Mouse (Mus musculus): ENCODE data around the gene Hoxd3. TPM values are rescaled to one million over a fixed set of nuclear protein-coding genes. Genes with fewer than 3 reads are reported as not detected.

Hoxd3 gene
- total RNA-seq, 2 experiments from 2014 or later = not detected

- intact Hi-C loops (cut with DNase I) = loop anchor here (5.0 kb wide), 3 partner anchors 247 to 422 kb away; no protein-coding TSS in a partner anchor
- DNase-seq (ENCODE audit: extremely low spot score in 1 of 2, low spot score in 2 of 2) = peak; percentile 33 to 87
Observed at GRCm38 (mm10) chr2:74715504-74716241, 3.9 kb downstream of the Hoxd3 start.

GRCm38 (mm10) chr2:74720384-74720783, 8.7 kb downstream of the Hoxd3 start:
- no peak for DNase-seq (ENCODE audit: extremely low spot score in 1 of 2, low spot score in 2 of 2)
- intact Hi-C loops (cut with DNase I) = no loop called here

- DNase-seq (ENCODE audit: extremely low spot score in 1 of 2, low spot score in 2 of 2) = no peak
- intact Hi-C loops (cut with DNase I) = no loop called here
Observed at GRCm38 (mm10) chr2:74720955-74721491, 9.3 kb downstream of the Hoxd3 start.

- intact Hi-C loops (cut with DNase I) = no loop called here
- DNase-seq (ENCODE audit: extremely low spot score in 1 of 2, low spot score in 2 of 2) = no peak
Observed at GRCm38 (mm10) chr2:74721882-74722281, 10.2 kb downstream of the Hoxd3 start.

- no peak for DNase-seq (ENCODE audit: extremely low spot score in 1 of 2, low spot score in 2 of 2)
- intact Hi-C loops (cut with DNase I) = no loop called here
Observed at GRCm38 (mm10) chr2:74722949-74723348, 11.2 kb downstream of the Hoxd3 start.

GRCm38 (mm10) chr2:74724244-74725015, 12.7 kb downstream of the Hoxd3 start:
- intact Hi-C loops (cut with DNase I) = no loop called here
- DNase-seq (ENCODE audit: extremely low spot score in 1 of 2, low spot score in 2 of 2) = no peak

GRCm38 (mm10) chr2:74725171-74725570, 13.4 kb downstream of the Hoxd3 start:
- no peak for DNase-seq (ENCODE audit: extremely low spot score in 1 of 2, low spot score in 2 of 2)
- intact Hi-C loops (cut with DNase I) = no loop called here

GRCm38 (mm10) chr2:74726551-74726950, 14.8 kb downstream of the Hoxd3 start, which contains the start of gene Gm28230:
TSS of gene Gm28230 (plus strand) at chr2:74726728.
- intact Hi-C loops (cut with DNase I) = no loop called here
- DNase-seq (ENCODE audit: extremely low spot score in 1 of 2, low spot score in 2 of 2) = no peak

GRCm38 (mm10) chr2:74726973-74727639, 15.4 kb downstream of the Hoxd3 start:
- no peak for DNase-seq (ENCODE audit: extremely low spot score in 1 of 2, low spot score in 2 of 2)
- intact Hi-C loops (cut with DNase I) = no loop called here

- DNase-seq (ENCODE audit: extremely low spot score in 1 of 2, low spot score in 2 of 2) = no peak
- intact Hi-C loops (cut with DNase I) = no loop called here
Observed at GRCm38 (mm10) chr2:74727640-74728302, 16.0 kb downstream of the Hoxd3 start.

- no peak for DNase-seq (ENCODE audit: extremely low spot score in 1 of 2, low spot score in 2 of 2)
- intact Hi-C loops (cut with DNase I) = no loop called here
Observed at GRCm38 (mm10) chr2:74728303-74728680, 16.6 kb downstream of the Hoxd3 start.

GRCm38 (mm10) chr2:74730331-74730730, 18.6 kb downstream of the Hoxd3 start:
- no peak for DNase-seq (ENCODE audit: extremely low spot score in 1 of 2, low spot score in 2 of 2)
- intact Hi-C loops (cut with DNase I) = no loop called here

GRCm38 (mm10) chr2:74731055-74731454, 19.3 kb downstream of the Hoxd3 start:
- no peak for DNase-seq (ENCODE audit: extremely low spot score in 1 of 2, low spot score in 2 of 2)
- intact Hi-C loops (cut with DNase I) = no loop called here

- no peak for DNase-seq (ENCODE audit: extremely low spot score in 1 of 2, low spot score in 2 of 2)
- intact Hi-C loops (cut with DNase I) = no loop called here
Observed at GRCm38 (mm10) chr2:74731799-74732512, 20.2 kb downstream of the Hoxd3 start.

- no peak for DNase-seq (ENCODE audit: extremely low spot score in 1 of 2, low spot score in 2 of 2)
- intact Hi-C loops (cut with DNase I) = no loop called here
Observed at GRCm38 (mm10) chr2:74732513-74733316, 21.0 kb downstream of the Hoxd3 start.

- DNase-seq (ENCODE audit: extremely low spot score in 1 of 2, low spot score in 2 of 2) = no peak
- intact Hi-C loops (cut with DNase I) = no loop called here
Observed at GRCm38 (mm10) chr2:74733317-74733661, 21.6 kb downstream of the Hoxd3 start.

- no peak for DNase-seq (ENCODE audit: extremely low spot score in 1 of 2, low spot score in 2 of 2)
- intact Hi-C loops (cut with DNase I) = no loop called here
Observed at GRCm38 (mm10) chr2:74733765-74734164, 22.0 kb downstream of the Hoxd3 start.

- intact Hi-C loops (cut with DNase I) = no loop called here
- no peak for DNase-seq (ENCODE audit: extremely low spot score in 1 of 2, low spot score in 2 of 2)
Observed at GRCm38 (mm10) chr2:74734451-74734850, 22.7 kb downstream of the Hoxd3 start.

Data from left cerebral cortex, postnatal 10 days (tissue).